Mouse (Mus musculus) olfactory bulb, adult 2 months (tissue): ENCODE measurements around the gene Duxbl1. TPM values are rescaled to one million over a fixed set of nuclear protein-coding genes. Genes with fewer than 3 reads are reported as not detected.

ENCODE experiments used
- polyA plus RNA-seq: library from polyadenylated mRNA; stranded (reverse); fragments of >200 nt; gene quantifications from 2 replicates; pipeline ENCODE4 v1.2.4, GENCODE M21; 2012; ENCODE audit warnings: low replicate concordance; ENCODE audit not compliant: missing spikeins, insufficient read depth, insufficient read length

Gene Duxbl1
- polyA plus RNA-seq, 1 experiment: not detected

Other genes with a start within 250 kb of the Duxbl1 start
- gene Zcchc24, start 209.5 kb upstream of the Duxbl1 start, polyA plus RNA-seq: not detected in 2 replicates
- gene Anxa11, start 136.4 kb upstream of the Duxbl1 start, polyA plus RNA-seq: not detected in 2 replicates
- not detected in 2 replicates for gene Plac9a, start 75.5 kb upstream of the Duxbl1 start, polyA plus RNA-seq
- not detected in 2 replicates for gene Tmem254a, start 50.9 kb upstream of the Duxbl1 start, polyA plus RNA-seq
- gene Cphx1, start 40.3 kb upstream of the Duxbl1 start, polyA plus RNA-seq: not detected in 2 replicates
- gene Gm9780, start 64.1 kb downstream of the Duxbl1 start, polyA plus RNA-seq: not detected in 2 replicates
- not detected in 2 replicates for gene Tmem254c, start 88.8 kb downstream of the Duxbl1 start, polyA plus RNA-seq
- not detected in 2 replicates for gene Cphx2, start 102.9 kb downstream of the Duxbl1 start, polyA plus RNA-seq
- gene Cphx3, start 103.7 kb downstream of the Duxbl1 start, polyA plus RNA-seq: not detected in 2 replicates
- gene Duxbl2, start 139.8 kb downstream of the Duxbl1 start, polyA plus RNA-seq: not detected in 2 replicates
- not detected in 2 replicates for gene Plac9b, start 203.9 kb downstream of the Duxbl1 start, polyA plus RNA-seq
- not detected in 2 replicates for gene Tmem254b, start 228.5 kb downstream of the Duxbl1 start, polyA plus RNA-seq